Mouse (Mus musculus) G1E (cell line): ENCODE measurements around the gene Megf6. TPM values are rescaled to one million over a fixed set of nuclear protein-coding genes. Genes with fewer than 3 reads are reported as not detected.

Experiments used
- ATAC-seq: 2 replicates; pipeline ENCODE4 v1.8.0; 2016; ENCODE audit warnings: mild to moderate bottlenecking; ENCODE audit not compliant: insufficient number of reproducible peaks, poor library complexity, low FRiP score, severe bottlenecking; ENCODE audit errors: extremely low read depth
- DNase-seq: peaks from one replicate; pipeline ENCODE4 v3.0.0; 2012; ENCODE audit warnings: low spot score
- H3K27me3 ChIP-seq: 2 replicates; pipeline ENCODE4 v1.6.1; 2012; ENCODE audit warnings: mild to moderate bottlenecking, low read length, inconsistent platforms; ENCODE audit not compliant: insufficient read depth
- H3K36me3 ChIP-seq: replicated peaks from 2 replicates; pipeline ENCODE3; 2012; ENCODE audit warnings: mild to moderate bottlenecking, inconsistent platforms
- H3K4me1 ChIP-seq: 2 replicates; pipeline ENCODE4 v1.6.1; 2012; ENCODE audit warnings: low read depth, low read length, inconsistent platforms, mixed read lengths; ENCODE audit not compliant: insufficient read depth
- H3K4me3 ChIP-seq: 2 replicates; pipeline ENCODE4 v1.5.1; 2012; ENCODE audit warnings: low read depth, mild to moderate bottlenecking, inconsistent platforms, low read length, moderate library complexity, mixed read lengths
- H3K9me3 ChIP-seq: replicated peaks from 2 replicates; pipeline ENCODE4 v1.6.1; 2012; ENCODE audit warnings: inconsistent platforms
- CTCF ChIP-seq: IDR thresholded peaks from 2 replicates; pipeline ENCODE4 v1.5.1; 2012; ENCODE audit warnings: low read depth, low read length, inconsistent platforms, mixed read lengths
- GATA1 ChIP-seq: IDR thresholded peaks from 2 replicates; pipeline ENCODE4 v1.6.1; 2012; ENCODE audit warnings: borderline replicate concordance, low read length, inconsistent platforms, mixed read lengths
- GATA2 ChIP-seq: IDR thresholded peaks from 2 replicates; pipeline ENCODE4 v1.6.1; 2012; ENCODE audit warnings: low read depth, low read length, inconsistent platforms, borderline replicate concordance
- POLR2AphosphoS5 ChIP-seq: IDR thresholded peaks from 2 replicates; pipeline ENCODE4 v1.6.1; 2012; ENCODE audit warnings: low read depth, low read length, inconsistent platforms; ENCODE audit not compliant: insufficient replicate concordance
- TAL1 ChIP-seq: conservative IDR thresholded peaks from 2 replicates; pipeline ENCODE4 v1.6.1; 2012; ENCODE audit warnings: low read depth, low read length, inconsistent platforms, mixed read lengths
- polyA plus RNA-seq: library from polyadenylated mRNA; stranded (reverse); fragments of >175 nt; gene quantifications from 2 replicates; pipeline ENCODE4 v1.2.3, GENCODE M21; 2012
- total RNA-seq, 2 experiments: library from RNA; stranded (forward) in 1 of 2; stranded (reverse) in 1 of 2; fragments of 200-1000 nt in 1 of 2; fragments of >200 nt in 1 of 2; fragmentation: Nextera tagmentation in 1 of 2; gene quantifications; 2 replicates each; pipeline ENCODE4 v1.2.3; 2014 to 2017

The Megf6 gene
- total and polyA plus RNA-seq, 3 experiments: 0.01 to 0.05 TPM; not detected in 1

GRCm38 (mm10) chr4:154246115-154247040 is 75.8 kb downstream of the Megf6 start:
- no peaks in the 10 kb centered on the region for H3K4me1 ChIP-seq
- H3K27me3 ChIP-seq: no peaks in the 10 kb centered on the region
- H3K4me3 ChIP-seq: no peak overlapping the region
- ATAC-seq (no peak), DNase-seq (no peak)
- H3K36me3 ChIP-seq: no peaks in the 10 kb centered on the region
- no peak for TF ChIP-seq TAL1
- no peak for TF ChIP-seq POLR2AphosphoS5
- TF ChIP-seq GATA1: no peak
- TF ChIP-seq GATA2: no peak
- TF ChIP-seq CTCF: no peak
- H3K9me3 ChIP-seq: peaks cover 95% of the 10 kb centered on the region

DNA sequence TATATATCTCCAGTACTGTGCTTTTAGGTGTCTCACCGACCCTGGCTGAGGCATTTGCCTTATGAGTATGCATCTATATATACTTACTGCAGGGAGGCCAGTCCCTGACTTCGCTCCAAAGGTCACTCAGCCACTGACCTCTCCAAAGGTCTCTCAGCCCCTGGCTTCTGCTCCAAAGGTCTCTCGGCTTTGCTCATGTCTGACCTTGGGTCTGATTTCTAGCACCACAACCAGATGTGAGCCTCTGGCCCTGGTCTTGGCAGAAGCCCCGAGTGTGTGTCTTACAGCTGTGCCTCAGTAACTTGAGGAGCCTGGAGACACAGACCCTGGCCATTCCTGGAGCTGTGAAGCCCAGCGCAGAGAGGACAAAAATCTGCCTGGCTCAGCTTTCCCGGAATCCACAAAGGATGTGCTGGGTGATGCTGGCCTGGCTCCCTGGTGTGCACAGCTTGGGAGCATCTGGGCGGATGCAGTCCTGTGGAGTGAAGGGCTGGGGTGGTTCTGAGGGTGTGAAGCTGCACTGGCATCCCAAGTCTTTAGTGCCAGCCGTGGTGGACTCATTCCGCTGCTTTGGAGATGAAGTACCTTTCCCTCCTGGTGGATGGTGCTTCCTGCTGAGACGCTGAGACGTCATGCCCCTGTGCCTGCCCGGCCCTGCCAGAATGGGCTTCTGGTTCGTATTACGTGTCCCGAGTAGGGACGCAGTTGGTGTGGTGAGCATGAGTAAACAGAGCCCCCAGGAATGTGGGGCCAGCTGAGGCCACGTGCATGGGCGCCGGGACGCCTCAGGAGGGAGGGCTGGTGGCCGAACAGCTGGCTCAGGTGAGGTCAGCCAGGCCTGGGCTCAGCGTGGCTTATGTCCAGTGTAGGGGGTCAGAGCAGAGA is 76.9 kb downstream of the Megf6 start:
- Histone ChIP-seq H3K9me3 (peaks cover 92% of the 10 kb centered on the region), H3K36me3 (no peaks in the 10 kb centered on the region), H3K4me3 (no peak overlapping the region; the same call in 1 of the 2 replicates), H3K27me3 (no peaks in the 10 kb centered on the region), H3K4me1 (no peaks in the 10 kb centered on the region)
- TF ChIP-seq GATA1: no peak
- no peak for TF ChIP-seq TAL1
- no peak for TF ChIP-seq CTCF
- TF ChIP-seq GATA2: no peak
- TF ChIP-seq POLR2AphosphoS5: no peak
- DNase-seq (no peak), ATAC-seq (no peak)

GRCm38 (mm10) chr4:154248092-154248805 is 77.7 kb downstream of the Megf6 start:
- DNase-seq (no peak), ATAC-seq (no peak)
- Histone ChIP-seq H3K36me3 (no peaks in the 10 kb centered on the region), H3K27me3 (no peaks in the 10 kb centered on the region), H3K4me3 (no peak overlapping the region; the same call in 1 of the 2 replicates), H3K4me1 (no peaks in the 10 kb centered on the region), H3K9me3 (peaks cover 92% of the 10 kb centered on the region)
- TF ChIP-seq POLR2AphosphoS5 (no peak), GATA1 (no peak), TAL1 (no peak), GATA2 (no peak), CTCF (no peak)

DNA sequence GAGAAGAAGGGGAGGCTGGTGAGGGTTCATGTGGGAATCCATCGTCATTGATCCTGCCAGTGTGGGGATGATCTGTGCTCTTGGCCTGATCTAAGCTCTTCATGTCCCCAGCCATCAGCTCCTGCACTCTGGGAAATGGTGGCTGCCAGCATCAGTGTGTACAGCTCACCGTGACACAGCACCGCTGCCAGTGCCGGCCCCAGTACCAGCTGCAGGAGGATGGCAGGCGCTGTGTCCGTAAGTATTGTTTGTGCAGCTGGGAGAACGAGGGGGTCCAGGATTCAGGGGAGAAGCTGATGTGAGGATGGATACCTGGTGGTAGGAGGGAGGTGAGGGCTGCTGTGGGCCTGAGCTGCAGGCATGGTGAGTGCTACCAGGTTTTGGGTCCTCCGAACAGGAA is 78.8 kb downstream of the Megf6 start:
- Histone ChIP-seq H3K4me1 (no peaks in the 10 kb centered on the region), H3K27me3 (no peaks in the 10 kb centered on the region), H3K9me3 (peaks cover 94% of the 10 kb centered on the region), H3K4me3 (peak overlapping the region; percentile 30; the same call in 1 of the 2 replicates), H3K36me3 (no peaks in the 10 kb centered on the region)
- no peak for ATAC-seq
- DNase-seq: no peak
- no peak for TF ChIP-seq GATA2
- no peak for TF ChIP-seq TAL1
- no peak for TF ChIP-seq POLR2AphosphoS5
- no peak for TF ChIP-seq CTCF
- no peak for TF ChIP-seq GATA1

DNA sequence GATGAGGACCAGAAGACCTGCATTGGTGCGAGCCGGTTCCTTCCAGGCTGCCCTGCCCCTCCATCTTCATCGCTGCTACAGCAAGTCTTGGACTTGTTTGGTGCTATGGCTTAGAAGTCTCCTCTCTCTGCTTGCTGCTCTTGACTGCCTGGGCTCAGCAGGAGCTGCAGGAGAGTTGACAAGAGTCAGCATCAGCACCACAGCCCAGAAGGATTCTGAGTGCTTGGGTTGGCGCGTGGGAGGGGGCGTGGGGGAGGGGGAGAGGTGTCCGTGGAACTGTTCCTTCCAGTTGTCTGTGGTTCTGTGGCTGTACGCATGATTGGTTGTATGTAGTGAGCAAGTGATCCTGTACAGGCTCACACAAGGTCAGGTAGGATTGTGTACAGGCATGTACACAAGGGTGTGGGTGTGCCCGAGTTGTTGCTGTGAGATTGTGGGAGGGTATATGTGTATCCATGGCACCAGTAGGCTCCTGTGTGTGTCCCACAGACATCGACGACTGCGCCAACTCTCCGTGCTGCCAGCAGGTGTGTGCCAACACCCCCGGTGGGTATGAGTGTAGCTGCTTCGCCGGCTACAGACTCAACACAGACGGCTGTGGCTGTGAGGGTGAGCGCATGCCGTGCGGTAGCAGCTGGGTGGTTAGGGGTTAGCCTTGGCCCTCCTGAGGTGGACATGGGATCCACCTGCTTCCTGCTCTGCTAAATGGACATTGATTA is 82.2 kb downstream of the Megf6 start:
- Histone ChIP-seq H3K27me3 (no peaks in the 10 kb centered on the region), H3K9me3 (peaks cover 93% of the 10 kb centered on the region), H3K36me3 (no peaks in the 10 kb centered on the region), H3K4me3 (no peak overlapping the region; the same call in 1 of the 2 replicates), H3K4me1 (no peaks in the 10 kb centered on the region)
- no peak for DNase-seq
- TF ChIP-seq POLR2AphosphoS5 (no peak), CTCF (no peak)
- ATAC-seq: no peak
